Mouse (Mus musculus) kidney, embryonic 14.5 days (tissue): ENCODE results near the gene Hist1h4h. TPM values are rescaled to one million over a fixed set of nuclear protein-coding genes. Genes with fewer than 3 reads are reported as not detected.
"Not testable (repeated sequence)": the region's sequence is repeated elsewhere in the genome, so short reads cannot be mapped to it uniquely, and the experiment has no call there.

Experiments
- ATAC-seq: fragments of 200-750 bp; cut with Nextera tagmentation; 2 replicates; pipeline ENCODE4 v1.8.0; 2017; ENCODE audit warnings: moderate number of reproducible peaks, mild to moderate bottlenecking, moderate TSS enrichment, moderate library complexity; ENCODE audit not compliant: low FRiP score, low TSS enrichment
- H3K27ac ChIP-seq: fragments of 300-500 bp; sonication (generic); 2 replicates; pipeline ENCODE4 v1.5.1; 2014; ENCODE audit warnings: low read depth, mild to moderate bottlenecking, low read length, moderate library complexity, mixed read lengths
- H3K27me3 ChIP-seq: fragments of 300-500 bp; sonication (generic); 2 replicates; pipeline ENCODE4 v1.6.1; 2014; ENCODE audit warnings: mild to moderate bottlenecking, low read length; ENCODE audit not compliant: control insufficient read depth, insufficient read depth
- H3K36me3 ChIP-seq: fragments of 300-500 bp; sonication (generic); 2 replicates; pipeline ENCODE4 v1.6.1; 2014; ENCODE audit warnings: low read length, mixed read lengths; ENCODE audit not compliant: control insufficient read depth, insufficient read depth
- H3K4me1 ChIP-seq: fragments of 300-500 bp; sonication (generic); 2 replicates; pipeline ENCODE4 v1.6.1; 2014; ENCODE audit warnings: low read length, mixed read lengths; ENCODE audit not compliant: control insufficient read depth, insufficient read depth
- H3K4me2 ChIP-seq: fragments of 300-500 bp; sonication (generic); replicated peaks from 2 replicates; pipeline ENCODE4 v1.6.1; 2014; ENCODE audit warnings: low read depth, mild to moderate bottlenecking, low read length
- H3K4me3 ChIP-seq: fragments of 300-500 bp; sonication (generic); 2 replicates; pipeline ENCODE4 v1.5.1; 2014; ENCODE audit warnings: mild to moderate bottlenecking, low read length
- H3K9ac ChIP-seq: fragments of 300-500 bp; sonication (generic); 2 replicates; pipeline ENCODE4 v1.6.1; 2014; ENCODE audit warnings: low read depth, mild to moderate bottlenecking, low read length, moderate library complexity
- H3K9me3 ChIP-seq: fragments of 300-500 bp; sonication (generic); 2 replicates; pipeline ENCODE4 v1.6.1; 2016; ENCODE audit warnings: low read length; ENCODE audit not compliant: control insufficient read depth
- WGBS: fragments of 180-500 bp; shearing (Covaris S2); extraction: QIAGEN DNeasy Blood & Tissue Kit; methylation state at CpG from one replicate; pipeline ENCODE4 v1.1.7; 2014; 5-methylcytosine and 5-hydroxymethylcytosine counted together
- microRNA-seq: library from miRNA; unstranded; fragments of <30 nt; microRNA quantifications from one replicate; pipeline ENCODE4, GENCODE M21; 2016
- polyA plus RNA-seq: library from polyadenylated mRNA; unstranded; fragments of >200 nt; fragmentation: Nextera tagmentation; extraction: Ambion mirVana; gene quantifications from 2 replicates; pipeline ENCODE4 v1.2.1, GENCODE M21; 2014

The Hist1h4h gene
- polyA plus RNA-seq, 1 experiment from 2014 or later, result 6.1 TPM

DNA sequence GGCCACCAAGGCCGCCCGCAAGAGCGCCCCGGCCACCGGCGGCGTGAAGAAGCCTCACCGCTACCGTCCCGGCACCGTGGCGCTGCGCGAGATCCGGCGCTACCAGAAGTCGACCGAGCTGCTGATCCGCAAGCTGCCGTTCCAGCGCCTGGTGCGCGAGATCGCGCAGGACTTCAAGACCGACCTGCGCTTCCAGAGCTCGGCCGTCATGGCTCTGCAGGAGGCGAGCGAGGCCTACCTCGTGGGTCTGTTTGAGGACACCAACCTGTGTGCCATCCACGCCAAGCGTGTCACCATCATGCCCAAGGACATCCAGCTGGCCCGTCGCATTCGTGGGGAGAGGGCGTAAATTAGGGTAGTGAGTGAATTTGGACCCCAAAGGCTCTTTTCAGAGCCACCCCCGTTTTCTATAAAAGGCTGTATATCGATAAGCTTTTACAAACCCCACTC lies 45.0 kb downstream of the Hist1h4h start:
- Histone ChIP-seq H3K27ac (peak overlapping the region; percentile 78), H3K4me2 (peak overlapping the region; percentile 60), H3K4me3 (peak overlapping the region; percentile 54), H3K9ac (peak overlapping the region; percentile 80)
- not testable (repeated sequence) for ATAC-seq, H3K9me3 ChIP-seq, H3K27me3 ChIP-seq, H3K36me3 ChIP-seq, H3K4me1 ChIP-seq
- WGBS, result 0% methylated on average over 8 of the region's 40 CpGs

DNA sequence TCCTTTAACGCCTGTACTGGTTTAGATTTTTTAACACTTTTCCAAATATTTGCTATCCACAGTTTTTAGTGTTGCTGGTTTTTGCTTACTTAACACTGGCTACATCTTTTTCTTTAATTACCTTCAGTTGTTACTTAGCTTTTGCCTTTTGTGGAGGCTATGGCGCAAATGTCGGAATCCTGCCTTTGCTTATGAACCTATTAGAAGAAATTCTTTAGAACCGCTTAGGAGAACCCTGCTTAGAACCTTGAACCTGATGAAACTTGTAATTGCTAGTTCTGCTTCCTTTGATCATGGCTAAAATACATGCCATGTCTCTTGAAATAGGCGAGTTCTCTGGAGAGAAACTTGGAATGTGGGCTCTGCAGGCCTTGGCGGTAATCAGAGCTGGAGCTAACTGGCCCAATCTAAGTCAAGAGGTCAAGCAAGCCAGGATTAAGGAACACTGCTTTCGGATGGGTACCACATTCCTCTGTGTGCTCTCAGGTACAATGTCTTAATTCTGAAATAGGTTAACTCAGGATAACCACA lies 45.6 kb downstream of the Hist1h4h start:
- ATAC-seq, result no peak
- no peaks in the 10 kb centered on the region for H3K27me3 ChIP-seq
- H3K9me3 ChIP-seq, result no peaks in the 10 kb centered on the region
- 6% methylated on average over 7 of the region's 7 CpGs for WGBS
- H3K27ac ChIP-seq, result peak overlapping the region; percentile 78
- H3K36me3 ChIP-seq, result no peaks in the 10 kb centered on the region
- peak overlapping the region; percentile 80 for H3K9ac ChIP-seq
- 0 out of 2 replicates have a peak, but pooled peaks cover 11% of the 10 kb centered on the region for H3K4me1 ChIP-seq
- peak overlapping the region; percentile 60 for H3K4me2 ChIP-seq
- peak overlapping the region; percentile 54 for H3K4me3 ChIP-seq

DNA sequence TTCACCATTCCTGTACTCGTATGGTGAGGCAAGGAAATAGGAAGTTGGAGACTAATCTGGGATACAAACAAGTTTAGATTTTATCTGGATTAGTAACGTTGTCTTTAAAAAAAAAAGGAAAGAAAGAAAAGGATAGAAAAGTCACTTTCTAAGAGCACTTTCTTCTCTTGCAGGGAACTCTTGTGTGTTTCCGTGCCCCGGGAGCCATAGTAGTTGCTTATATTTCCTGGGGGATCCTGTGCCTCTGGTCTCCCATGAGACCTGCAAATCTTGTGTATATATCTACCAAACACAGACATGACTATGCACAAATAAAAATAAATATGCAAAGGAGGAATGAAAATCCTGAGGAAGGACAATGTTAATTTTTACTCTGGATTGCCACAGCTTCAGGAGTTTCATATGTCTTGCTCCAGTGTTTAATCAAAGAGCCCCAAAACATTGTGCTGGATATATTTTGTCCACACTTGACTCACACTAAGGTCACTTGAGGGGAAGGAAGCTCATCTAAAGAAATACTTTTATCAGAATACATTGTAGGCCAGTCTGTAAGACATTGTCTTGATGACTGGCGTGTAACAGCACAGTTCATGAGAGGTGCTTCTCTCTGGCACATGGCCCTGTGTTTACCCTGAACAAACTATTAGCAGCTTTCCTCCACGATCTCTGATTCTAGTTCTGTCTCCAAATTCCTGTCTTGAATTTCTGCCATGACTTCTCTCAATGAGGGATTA lies 46.2 kb downstream of the Hist1h4h start:
- Histone ChIP-seq H3K27me3 (no peaks in the 10 kb centered on the region), H3K27ac (peak overlapping the region; percentile 78), H3K9me3 (no peaks in the 10 kb centered on the region), H3K4me2 (peak overlapping the region; percentile 60), H3K36me3 (no peaks in the 10 kb centered on the region), H3K4me1 (0 out of 2 replicates have a peak, but pooled peaks cover 11% of the 10 kb centered on the region), H3K4me3 (peak overlapping the region; percentile 54), H3K9ac (peak overlapping the region; percentile 80; the same call in 1 of the 2 replicates)
- 43% methylated on average over 6 of the region's 6 CpGs for WGBS
- no peak for ATAC-seq

DNA sequence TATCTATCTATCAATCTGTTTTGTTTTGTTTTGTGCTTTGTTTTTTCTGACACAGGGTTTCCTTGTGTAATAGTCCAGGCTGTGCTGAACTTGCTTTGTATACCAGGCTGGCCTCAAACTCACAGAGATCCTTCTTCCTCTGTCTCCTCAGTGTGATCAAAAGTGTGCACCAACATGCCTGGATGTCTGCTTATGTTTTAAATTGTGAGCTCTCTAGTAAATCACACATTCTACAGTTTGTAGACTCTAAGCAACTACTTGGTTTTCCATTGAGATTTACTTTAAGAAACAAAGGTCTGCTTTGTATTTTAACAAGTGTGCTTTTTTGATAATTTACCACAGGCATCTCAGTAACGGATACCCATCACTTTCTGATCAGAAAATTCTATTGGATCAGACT lies 47.0 kb downstream of the Hist1h4h start:
- peaks cover 13% of the 10 kb centered on the region for H3K4me1 ChIP-seq
- H3K27ac ChIP-seq, result 0 out of 2 replicates have a peak overlapping the region, but pooled peaks have one; percentile 37
- H3K4me3 ChIP-seq, result no peak overlapping the region
- no peaks in the 10 kb centered on the region for H3K36me3 ChIP-seq
- 98% methylated on average over 1 of the region's 1 CpGs for WGBS
- no peaks in the 10 kb centered on the region for H3K9me3 ChIP-seq
- H3K9ac ChIP-seq, result no peak overlapping the region
- no peak overlapping the region for H3K4me2 ChIP-seq
- no peak for ATAC-seq
- H3K27me3 ChIP-seq, result no peaks in the 10 kb centered on the region

Small RNAs within 50 kb of the gene (microRNA-seq; reads per million reads assigned to microRNA genes)
- gene Gm44297 (not detected), gene Gm44359 (not detected), gene Gm44394 (not detected), gene n-TStga1 (1.7 reads per million)

Other genes with a start within 250 kb of the Hist1h4h start
- 43.9 and 55.5 TPM in 2 replicates for gene Zfp322a, start 161.8 kb upstream of the Hist1h4h start, polyA plus RNA-seq
- 12.5 and 13.5 TPM in 2 replicates for gene Abt1, start 107.2 kb upstream of the Hist1h4h start, polyA plus RNA-seq
- gene Btn1a1, start 65.1 kb upstream of the Hist1h4h start, polyA plus RNA-seq, result 0.09 TPM in 2 replicates
- gene Btn2a2, start 42.2 kb upstream of the Hist1h4h start, polyA plus RNA-seq, result 0.31 and 0.87 TPM in 2 replicates
- 13.8 and 28.7 TPM in 2 replicates for gene Hist1h2af, start 2.9 kb downstream of the Hist1h4h start, polyA plus RNA-seq
- 8.2 and 12.5 TPM in 2 replicates for gene Hist1h3g, start 4.4 kb downstream of the Hist1h4h start, polyA plus RNA-seq
- 1.4 and 2.9 TPM in 2 replicates for gene Hist1h2bh, start 12.3 kb downstream of the Hist1h4h start, polyA plus RNA-seq
- gene Hist1h3f, start 13.0 kb downstream of the Hist1h4h start, polyA plus RNA-seq, result 1.2 and 2.0 TPM in 2 replicates
- 1.1 and 2.9 TPM in 2 replicates for gene Hist1h4f, start 20.6 kb downstream of the Hist1h4h start, polyA plus RNA-seq
- 0.70 and 1.2 TPM in 2 replicates for gene Hist1h1d, start 22.2 kb downstream of the Hist1h4h start, polyA plus RNA-seq
- gene Hist1h3e, start 31.3 kb downstream of the Hist1h4h start, polyA plus RNA-seq, result 11.4 and 15.4 TPM in 2 replicates
- 114 and 155 TPM in 2 replicates for gene Hist1h2ae, start 40.2 kb downstream of the Hist1h4h start, polyA plus RNA-seq
- 7.9 and 12.9 TPM in 2 replicates for gene Hist1h2bg, start 40.3 kb downstream of the Hist1h4h start, polyA plus RNA-seq
- gene Hist1h2bf, start 43.1 kb downstream of the Hist1h4h start, polyA plus RNA-seq, result 6.7 and 10.8 TPM in 2 replicates
- gene Hist1h2ad, start 43.3 kb downstream of the Hist1h4h start, polyA plus RNA-seq, result 2.9 and 5.3 TPM in 2 replicates
- 12.0 and 14.7 TPM in 2 replicates for gene Hist1h3d, start 44.7 kb downstream of the Hist1h4h start, polyA plus RNA-seq
- 113 and 136 TPM in 2 replicates for gene Hist1h4d, start 50.5 kb downstream of the Hist1h4h start, polyA plus RNA-seq
- gene Hist1h2be, start 90.1 kb downstream of the Hist1h4h start, polyA plus RNA-seq, result 2.9 and 3.1 TPM in 2 replicates
- 17.6 and 20.4 TPM in 2 replicates for gene Hist1h1e, start 91.5 kb downstream of the Hist1h4h start, polyA plus RNA-seq
- 1.3 and 1.9 TPM in 2 replicates for gene Hist1h2ac, start 152.9 kb downstream of the Hist1h4h start, polyA plus RNA-seq
- 54.0 and 60.2 TPM in 2 replicates for gene Hist1h2bc, start 153.1 kb downstream of the Hist1h4h start, polyA plus RNA-seq
- gene Hist1h1t, start 164.8 kb downstream of the Hist1h4h start, polyA plus RNA-seq, result not detected in 2 replicates
- gene Hist1h4c, start 167.4 kb downstream of the Hist1h4h start, polyA plus RNA-seq, result 9.0 and 15.0 TPM in 2 replicates
- 6.0 and 7.6 TPM in 2 replicates for gene Hfe, start 179.8 kb downstream of the Hist1h4h start, polyA plus RNA-seq
- gene Hist1h1c, start 207.8 kb downstream of the Hist1h4h start, polyA plus RNA-seq, result 21.6 and 28.4 TPM in 2 replicates
- 12.7 and 18.3 TPM in 2 replicates for gene Hist1h3c, start 214.6 kb downstream of the Hist1h4h start, polyA plus RNA-seq
- 2.7 and 6.8 TPM in 2 replicates for gene Hist1h2bb, start 215.7 kb downstream of the Hist1h4h start, polyA plus RNA-seq
- 70.3 and 91.4 TPM in 2 replicates for gene Hist1h2ab, start 220.1 kb downstream of the Hist1h4h start, polyA plus RNA-seq
- gene Hist1h3b, start 221.2 kb downstream of the Hist1h4h start, polyA plus RNA-seq, result 12.5 and 22.2 TPM in 2 replicates
- gene Hist1h4b, start 226.0 kb downstream of the Hist1h4h start, polyA plus RNA-seq, result 7.0 and 9.2 TPM in 2 replicates
- 1.3 and 1.9 TPM in 2 replicates for gene Hist1h4a, start 230.2 kb downstream of the Hist1h4h start, polyA plus RNA-seq
- 8.8 and 11.6 TPM in 2 replicates for gene Hist1h3a, start 231.3 kb downstream of the Hist1h4h start, polyA plus RNA-seq
- 3.5 and 6.5 TPM in 2 replicates for gene Hist1h1a, start 232.6 kb downstream of the Hist1h4h start, polyA plus RNA-seq
- gene Trim38, start 238.9 kb downstream of the Hist1h4h start, polyA plus RNA-seq, result not detected in 2 replicates